Mouse (Mus musculus): Measurements from ENCODE around the gene Cubn. TPM values are rescaled to one million over a fixed set of nuclear protein-coding genes. Genes with fewer than 3 reads are reported as not detected.

Gene Cubn
- polyA plus RNA-seq (2015; fragmentation: Nextera tagmentation; extraction: Ambion mirVana) = 0.01 and 0.07 TPM in 2 replicates

DNA sequence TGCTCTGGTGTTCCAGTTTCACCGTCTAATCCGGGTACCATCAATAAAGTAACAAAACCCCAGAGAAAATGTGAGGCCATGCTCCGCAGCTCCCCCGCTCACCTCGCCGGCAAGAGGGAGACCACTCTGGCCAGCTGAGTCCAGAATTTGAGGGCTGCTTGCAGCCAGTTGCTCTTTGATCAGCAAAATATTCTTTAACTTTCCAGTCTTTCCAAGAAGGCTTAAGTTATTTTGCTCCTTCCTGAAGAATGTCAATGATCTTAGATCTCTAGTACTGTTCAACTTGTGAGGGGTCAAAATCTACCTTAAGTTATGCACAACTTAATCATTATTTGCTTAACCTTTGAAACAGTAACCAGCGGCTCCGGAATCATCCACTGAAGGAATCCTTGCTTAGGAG is at the start of gene Cubn:
Gene Cubn, minus strand, starts transcription at position 80 of the 400 bp plus-strand sequence.

GRCm38 (mm10) chr2:13271165-13271957 is 220.3 kb downstream of the Cubn start, which contains the start of gene Rsu1:
Gene Rsu1, minus strand, starts transcription at chr2:13271415.

Other genes starting within 250 kb of the Cubn start
- 77.6 and 92.1 TPM in 2 replicates for gene Rsu1, start 220.4 kb downstream of the Cubn start, polyA plus RNA-seq (2015; fragmentation: Nextera tagmentation; extraction: Ambion mirVana)
- 7.2 and 7.3 TPM in 2 replicates for gene Trdmt1, start 52.9 kb upstream of the Cubn start, polyA plus RNA-seq (2015; fragmentation: Nextera tagmentation; extraction: Ambion mirVana)
- gene Vim, start 82.1 kb upstream of the Cubn start, polyA plus RNA-seq (2015; fragmentation: Nextera tagmentation; extraction: Ambion mirVana) = 333 and 401 TPM in 2 replicates

Data from spleen, postnatal 0 days (tissue).